Mouse (Mus musculus) left cerebral cortex, adult 8-10 months (tissue): Measurements from ENCODE around the gene Pdzk1. TPM values are rescaled to one million over a fixed set of nuclear protein-coding genes. Genes with fewer than 3 reads are reported as not detected.

Experiments
- DNase-seq, 2 experiments: peaks; one replicate each; pipeline ENCODE4 v3.0.0; 2022; ENCODE audit warnings: low spot score in 2 of 2
- total RNA-seq, 4 experiments: library from RNA; stranded (reverse); gene quantifications; 2 replicates each; pipeline ENCODE4 v1.2.4; 2022

Gene Pdzk1
- total RNA-seq, 4 experiments from 2014 or later = 0.33 to 0.46 (median 0.34) TPM; not detected in 1

GRCm38 (mm10) chr3:96881557-96881956 is 52.5 kb downstream of the Pdzk1 start:
- DNase-seq = peak in 1 of 2 experiments; percentile 39

GRCm38 (mm10) chr3:96882061-96882849 is 53.2 kb downstream of the Pdzk1 start:
- DNase-seq = no peak

GRCm38 (mm10) chr3:96883690-96884089 is 54.6 kb downstream of the Pdzk1 start:
- no peak for DNase-seq

GRCm38 (mm10) chr3:96902336-96902999 is 73.4 kb downstream of the Pdzk1 start:
- no peak for DNase-seq

DNA sequence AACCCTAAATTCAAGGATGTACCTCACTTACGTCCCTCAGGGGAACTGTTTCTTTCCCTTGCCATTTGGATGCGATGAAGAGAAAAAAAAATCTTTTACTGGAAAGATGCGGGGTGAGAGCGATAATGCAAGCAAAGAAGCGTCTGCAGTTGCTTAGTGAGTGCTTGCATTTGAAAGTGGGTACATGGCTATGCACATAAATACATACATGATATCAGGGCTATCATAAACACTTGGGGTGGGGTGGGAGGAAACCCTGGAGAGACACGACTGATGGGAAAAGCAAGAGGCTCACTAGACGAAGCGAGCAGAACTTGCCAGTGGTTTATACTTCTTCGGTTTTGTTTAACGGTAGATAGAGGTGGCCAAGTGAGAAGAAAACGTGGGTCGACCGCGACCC is 75.3 kb downstream of the Pdzk1 start, which contains the start of gene Gja5:
Gene Gja5 (plus strand): TSS at position 301 of the 400 bp plus-strand sequence.
- DNase-seq = no peak

GRCm38 (mm10) chr3:96904851-96905541 is 75.9 kb downstream of the Pdzk1 start, which contains the start of gene Gpr89:
TSS of gene Gpr89 (minus strand) at chr3:96905346.
- DNase-seq = peak; percentile 92 to 96

DNA sequence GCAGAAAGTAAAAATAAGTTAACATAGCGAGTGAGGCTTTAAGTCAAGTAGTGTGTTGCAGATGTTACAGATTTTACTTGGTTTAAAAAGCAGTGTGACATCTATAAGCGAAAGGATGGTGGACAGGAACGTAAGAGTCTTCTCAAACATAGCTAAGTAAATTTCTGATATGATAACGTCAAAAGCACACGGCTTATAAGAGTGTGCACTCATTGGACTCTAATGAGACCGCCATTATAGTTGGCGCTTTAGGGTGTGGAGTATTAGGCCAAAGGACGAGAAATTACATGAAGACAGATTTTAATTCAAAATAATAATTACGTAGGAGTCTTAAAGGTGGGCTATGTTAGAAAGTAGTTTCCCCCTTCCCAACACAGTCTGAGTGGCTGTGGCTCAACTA is 76.5 kb downstream of the Pdzk1 start:
- no peak for DNase-seq

Other genes starting within 250 kb of the Pdzk1 start
- gene Polr3gl, start 235.1 kb upstream of the Pdzk1 start, total RNA-seq = 10 to 100 TPM; 22.8 to 26.6 (median 24.3) TPM
- gene Ankrd34a, start 232.6 kb upstream of the Pdzk1 start, total RNA-seq = 10 to 100 TPM; 60.4 to 65.0 (median 61.0) TPM
- 10 to 100 TPM; 20.3 to 22.9 (median 21.9) TPM for gene Lix1l, start 228.1 kb upstream of the Pdzk1 start, total RNA-seq
- 10 to 100 TPM; 41.8 to 56.2 (median 46.5) TPM for gene Rbm8a, start 199.4 kb upstream of the Pdzk1 start, total RNA-seq
- gene Pex11b, start 193.9 kb upstream of the Pdzk1 start, total RNA-seq = 10 to 100 TPM; 52.7 to 62.6 (median 54.3) TPM
- gene Gm42957, start 193.8 kb upstream of the Pdzk1 start, total RNA-seq = under 1 TPM in 3 of 4 experiments, not detected in 1; 0.11 to 0.51 (median 0.15) TPM
- gene Itga10, start 183.7 kb upstream of the Pdzk1 start, total RNA-seq = 1 to 10 TPM in 3 of 4 experiments, under 1 TPM in 1; 0.97 to 2.0 (median 1.5) TPM
- 1 to 10 TPM; 7.2 to 9.0 (median 8.6) TPM for gene Ankrd35, start 159.2 kb upstream of the Pdzk1 start, total RNA-seq
- 10 to 100 TPM; 26.0 to 38.9 (median 31.5) TPM for gene Pias3, start 132.9 kb upstream of the Pdzk1 start, total RNA-seq
- gene Nudt17, start 120.7 kb upstream of the Pdzk1 start, total RNA-seq = 10 to 100 TPM in 2 of 4 experiments, 1 to 10 TPM in 2; 8.6 to 11.8 (median 10.0) TPM
- 10 to 100 TPM; 24.2 to 27.6 (median 26.6) TPM for gene Polr3c, start 101.7 kb upstream of the Pdzk1 start, total RNA-seq
- 10 to 100 TPM; 62.4 to 66.4 (median 64.4) TPM for gene Rnf115, start 101.6 kb upstream of the Pdzk1 start, total RNA-seq
- not detected for gene Cd160, start 67 bp downstream of the Pdzk1 start, total RNA-seq
- 1 to 10 TPM in 1 of 4 experiments, under 1 TPM in 3; 0.56 to 1.2 (median 0.67) TPM for gene Gja5, start 75.4 kb downstream of the Pdzk1 start, total RNA-seq
- 10 to 100 TPM; 39.3 to 43.6 (median 41.7) TPM for gene Gpr89, start 76.1 kb downstream of the Pdzk1 start, total RNA-seq
- not detected for gene Gja8, start 96.7 kb downstream of the Pdzk1 start, total RNA-seq